Mouse (Mus musculus): ENCODE measurements around the gene Asxl2. TPM values are rescaled to one million over a fixed set of nuclear protein-coding genes. Genes with fewer than 3 reads are reported as not detected.

Gene Asxl2
- polyA plus RNA-seq, 2 experiments = 6.7 to 7.2 TPM

DNA sequence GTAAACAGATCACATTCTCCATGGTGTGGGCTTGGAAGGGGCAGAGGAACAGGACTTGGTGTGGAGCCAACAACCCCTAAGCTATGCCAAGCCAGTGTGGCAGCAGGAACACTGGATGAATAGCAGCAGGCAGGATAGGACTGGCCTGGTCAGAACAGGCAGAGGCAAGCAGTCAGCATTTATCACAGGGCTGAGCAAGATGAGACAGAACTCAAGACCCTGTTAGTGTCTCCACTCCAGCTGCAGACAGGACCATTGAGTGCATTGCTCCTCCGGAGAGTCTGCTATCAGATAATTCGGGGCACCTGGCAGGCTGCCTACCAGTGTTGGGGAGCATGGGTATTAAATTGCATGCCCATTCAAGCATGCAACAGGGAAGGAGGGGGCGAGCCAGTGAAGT, 111.0 kb downstream of the Asxl2 start:
- WGBS (ENCODE audit: insufficient replicate concordance) = 51% methylated on average over 3 of the region's 3 CpGs
- TF ChIP-seq CTCF (IDR thresholded peaks at IDR 0.05; ENCODE audit: low read depth) = no peak
- no peak for TF ChIP-seq EP300 (IDR thresholded peaks at IDR 0.05; ENCODE audit: low read depth)
- DNase-seq (ENCODE audit: low read depth in 3 of 3, low spot score in 3 of 3) (no peak), ATAC-seq (ENCODE audit: insufficient read depth) (no peak)
- H3K4me2 ChIP-seq (ENCODE audit: low read depth) = no peak overlapping the region
- H3K27ac ChIP-seq = no peak overlapping the region
- no peaks in the 10 kb centered on the region for H3K9me3 ChIP-seq (ENCODE audit: control insufficient read depth, low read length)
- H3K4me1 ChIP-seq (replicated peaks; ENCODE audit: control insufficient read depth in 2 of 2, insufficient read depth in 2 of 2, low read length in 1 of 2) = no peaks in the 10 kb centered on the region
- H3K36me3 ChIP-seq (replicated peaks; ENCODE audit: control insufficient read depth, insufficient read depth, low read depth) = no peaks in the 10 kb centered on the region
- no peaks in the 10 kb centered on the region for H3K27me3 ChIP-seq (ENCODE audit: control insufficient read depth, insufficient read depth, low read length)
- H3K9ac ChIP-seq (replicated peaks) = no peak overlapping the region
- no peak overlapping the region for H3K4me3 ChIP-seq (ENCODE audit: insufficient read depth in 1 of 2, low read depth in 2 of 2, low read length in 2 of 2)

DNA sequence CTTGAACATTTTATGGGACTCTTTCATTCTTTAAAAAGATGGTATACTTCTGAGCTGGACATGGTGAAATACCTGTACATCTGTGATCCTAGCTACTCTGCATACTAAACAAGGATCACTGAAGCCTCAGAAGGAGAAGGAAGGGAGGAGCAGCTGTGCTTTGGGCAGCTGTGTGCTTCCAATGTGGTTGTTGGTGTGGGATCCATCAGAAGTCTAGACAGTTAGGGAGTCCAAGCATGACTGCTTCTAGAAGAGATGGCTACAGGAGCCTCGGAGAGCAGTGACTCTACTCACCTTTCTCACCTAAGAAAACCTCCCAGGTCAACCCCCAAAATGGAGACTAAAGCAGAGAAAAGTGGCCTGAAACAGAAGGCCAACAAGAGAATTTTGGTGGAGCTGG, 111.4 kb downstream of the Asxl2 start:
- peaks cover 0 to 3% of the 10 kb centered on the region in 2 experiments; a peak in 2 of 4 replicates for H3K4me1 ChIP-seq (replicated peaks; ENCODE audit: control insufficient read depth in 2 of 2, insufficient read depth in 2 of 2, low read length in 1 of 2)
- no peak overlapping the region for H3K27ac ChIP-seq
- H3K4me3 ChIP-seq (ENCODE audit: insufficient read depth in 1 of 2, low read depth in 2 of 2, low read length in 2 of 2) = no peak overlapping the region
- no peak overlapping the region for H3K4me2 ChIP-seq (ENCODE audit: low read depth)
- TF ChIP-seq EP300 (IDR thresholded peaks at IDR 0.05; ENCODE audit: low read depth) = no peak
- no peak for TF ChIP-seq CTCF (IDR thresholded peaks at IDR 0.05; ENCODE audit: low read depth)
- WGBS (ENCODE audit: insufficient replicate concordance) = 41% methylated on average over 1 of the region's 1 CpGs
- H3K36me3 ChIP-seq (replicated peaks; ENCODE audit: control insufficient read depth, insufficient read depth, low read depth) = no peaks in the 10 kb centered on the region
- no peak for ATAC-seq (ENCODE audit: insufficient read depth)
- H3K27me3 ChIP-seq (ENCODE audit: control insufficient read depth, insufficient read depth, low read length) = no peaks in the 10 kb centered on the region
- H3K9ac ChIP-seq (replicated peaks) = no peak overlapping the region
- DNase-seq (ENCODE audit: low read depth in 3 of 3, low spot score in 3 of 3) = no peak
- H3K9me3 ChIP-seq (ENCODE audit: control insufficient read depth, low read length) = no peaks in the 10 kb centered on the region

DNA sequence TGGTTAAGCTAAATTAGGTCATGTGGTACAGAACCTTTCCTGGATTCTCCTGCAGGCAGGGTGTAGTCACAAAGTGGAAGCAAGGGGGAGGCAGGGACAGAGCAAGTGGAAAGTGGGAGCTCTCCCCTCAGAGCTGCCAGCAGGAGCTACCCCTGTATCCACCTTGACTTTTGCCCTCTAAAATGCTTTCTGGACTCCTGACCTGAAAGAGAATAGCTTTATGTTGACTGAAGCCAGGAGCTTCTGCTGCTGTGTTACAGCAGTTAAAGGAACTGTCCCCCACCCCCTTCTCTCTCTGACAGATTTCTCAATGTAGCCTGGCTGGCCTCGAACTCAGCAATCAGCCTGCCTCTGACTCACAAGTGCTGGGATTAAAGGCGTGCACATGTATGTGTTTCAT, 112.9 kb downstream of the Asxl2 start:
- Histone ChIP-seq H3K36me3 (replicated peaks; ENCODE audit: control insufficient read depth, insufficient read depth, low read depth) (no peaks in the 10 kb centered on the region), H3K9ac (replicated peaks) (no peak overlapping the region), H3K4me1 (replicated peaks; ENCODE audit: control insufficient read depth in 2 of 2, insufficient read depth in 2 of 2, low read length in 1 of 2) (peaks cover 0 to 3% of the 10 kb centered on the region in 2 experiments; a peak in 2 of 4 replicates), H3K4me3 (ENCODE audit: insufficient read depth in 1 of 2, low read depth in 2 of 2, low read length in 2 of 2) (no peak overlapping the region), H3K9me3 (ENCODE audit: control insufficient read depth, low read length) (no peaks in the 10 kb centered on the region), H3K27me3 (ENCODE audit: control insufficient read depth, insufficient read depth, low read length) (no peaks in the 10 kb centered on the region), H3K27ac (no peak overlapping the region), H3K4me2 (ENCODE audit: low read depth) (no peak overlapping the region)
- DNase-seq (ENCODE audit: low read depth in 3 of 3, low spot score in 3 of 3) (no peak), ATAC-seq (ENCODE audit: insufficient read depth) (peak; percentile 39; the same call in 1 of the 2 replicates)
- TF ChIP-seq CTCF (IDR thresholded peaks at IDR 0.05; ENCODE audit: low read depth) (no peak), EP300 (IDR thresholded peaks at IDR 0.05; ENCODE audit: low read depth) (no peak)
- 45% methylated on average over 2 of the region's 2 CpGs for WGBS (ENCODE audit: insufficient replicate concordance)

DNA sequence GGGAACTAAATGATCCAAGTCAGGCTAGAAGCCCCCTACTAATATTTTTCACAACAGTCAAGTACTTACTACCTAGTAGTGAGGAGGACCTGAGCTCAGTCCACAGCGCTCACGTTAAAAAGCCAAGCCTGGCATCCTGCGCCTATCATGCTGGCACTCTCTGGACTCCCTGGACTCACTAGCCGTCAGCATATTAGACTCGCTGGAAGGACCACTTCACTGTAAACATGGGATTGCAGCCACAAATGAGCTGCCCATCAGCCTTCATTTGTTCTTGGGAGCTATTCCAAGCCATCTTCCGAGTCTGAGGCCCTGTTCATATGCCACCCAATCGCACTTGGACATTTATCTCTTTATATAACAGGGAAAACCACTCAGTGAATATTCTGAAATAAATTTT, 114.2 kb downstream of the Asxl2 start:
- no peak for TF ChIP-seq EP300 (IDR thresholded peaks at IDR 0.05; ENCODE audit: low read depth)
- no peak for TF ChIP-seq CTCF (IDR thresholded peaks at IDR 0.05; ENCODE audit: low read depth)
- no peaks in the 10 kb centered on the region for H3K27me3 ChIP-seq (ENCODE audit: control insufficient read depth, insufficient read depth, low read length)
- WGBS (ENCODE audit: insufficient replicate concordance) = 71% methylated on average over 7 of the region's 7 CpGs

DNA sequence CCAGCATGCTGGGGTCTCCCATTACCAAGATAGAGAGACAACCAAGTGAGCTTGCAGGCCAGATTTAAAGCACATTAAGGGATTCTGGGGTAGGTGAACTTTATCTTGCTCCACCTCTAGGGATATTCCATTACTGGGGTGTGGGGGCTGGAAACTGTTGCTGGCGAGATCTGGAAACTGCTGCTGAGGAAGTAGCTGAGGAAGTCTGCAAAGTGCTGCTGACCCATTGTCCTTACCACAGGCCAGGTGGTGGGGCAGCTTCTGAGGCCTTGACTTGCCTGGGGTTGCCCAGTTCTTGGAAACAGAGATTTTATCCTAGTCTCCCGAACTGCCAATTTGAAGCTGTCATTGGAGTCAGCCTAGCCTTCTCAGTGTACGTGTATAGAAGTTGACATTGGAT, 118.8 kb downstream of the Asxl2 start:
- ATAC-seq (ENCODE audit: insufficient read depth) = no peak
- H3K36me3 ChIP-seq (replicated peaks; ENCODE audit: control insufficient read depth, insufficient read depth, low read depth) = no peaks in the 10 kb centered on the region
- 25% methylated on average over 3 of the region's 3 CpGs for WGBS (ENCODE audit: insufficient replicate concordance)
- no peaks in the 10 kb centered on the region for H3K9me3 ChIP-seq (ENCODE audit: control insufficient read depth, low read length)
- DNase-seq (ENCODE audit: low read depth in 3 of 3, low spot score in 3 of 3) = no peak
- peaks cover 0 to 3% of the 10 kb centered on the region in 2 experiments; a peak in 2 of 4 replicates for H3K4me1 ChIP-seq (replicated peaks; ENCODE audit: control insufficient read depth in 2 of 2, insufficient read depth in 2 of 2, low read length in 1 of 2)
- no peak overlapping the region for H3K4me3 ChIP-seq (ENCODE audit: insufficient read depth in 1 of 2, low read depth in 2 of 2, low read length in 2 of 2)
- no peak overlapping the region for H3K4me2 ChIP-seq (ENCODE audit: low read depth)
- TF ChIP-seq EP300 (IDR thresholded peaks at IDR 0.05; ENCODE audit: low read depth) (no peak), CTCF (IDR thresholded peaks at IDR 0.05; ENCODE audit: low read depth) (no peak)
- H3K27me3 ChIP-seq (ENCODE audit: control insufficient read depth, insufficient read depth, low read length) = no peaks in the 10 kb centered on the region
- no peak overlapping the region for H3K9ac ChIP-seq (replicated peaks)
- no peak overlapping the region for H3K27ac ChIP-seq

More for the DNA sequence above, 114.2 kb downstream of the Asxl2 start:
- no peaks in the 10 kb centered on the region for H3K9me3 ChIP-seq (ENCODE audit: control insufficient read depth, low read length)
- H3K4me3 ChIP-seq (ENCODE audit: insufficient read depth in 1 of 2, low read depth in 2 of 2, low read length in 2 of 2) = no peak overlapping the region
- no peak overlapping the region for H3K9ac ChIP-seq (replicated peaks)
- H3K27ac ChIP-seq = no peak overlapping the region
- H3K36me3 ChIP-seq (replicated peaks; ENCODE audit: control insufficient read depth, insufficient read depth, low read depth) = no peaks in the 10 kb centered on the region
- H3K4me1 ChIP-seq (replicated peaks; ENCODE audit: control insufficient read depth in 2 of 2, insufficient read depth in 2 of 2, low read length in 1 of 2) = peaks cover 0 to 3% of the 10 kb centered on the region in 2 experiments; a peak in 2 of 4 replicates
- H3K4me2 ChIP-seq (ENCODE audit: low read depth) = no peak overlapping the region
- ATAC-seq (ENCODE audit: insufficient read depth) (no peak), DNase-seq (ENCODE audit: low read depth in 3 of 3, low spot score in 3 of 3) (no peak)
